Comparison of ENCODE assay signal across 16 mouse cellular contexts in the genomic region with DNA sequence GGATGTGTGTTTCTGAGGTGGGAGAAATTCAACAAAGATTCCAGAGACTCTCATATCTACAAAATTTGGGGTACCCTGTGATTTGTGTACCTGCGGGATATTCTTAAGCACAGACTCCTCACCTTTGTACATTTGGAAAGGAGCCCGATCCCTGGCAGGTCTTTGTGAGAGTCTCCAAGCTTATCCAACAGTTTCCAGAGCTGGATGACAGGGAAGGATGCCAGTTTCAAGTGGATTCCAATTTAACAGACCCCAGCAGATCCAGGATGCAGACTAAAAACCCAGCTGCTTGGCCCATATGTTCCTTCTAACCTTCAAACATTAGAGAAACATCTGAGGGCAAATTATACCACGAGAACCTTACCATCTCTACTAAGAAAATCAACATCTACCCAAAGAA.
"Had no signal": no experiment of that assay in that cellular context is flagged by ENCODE, and none has a peak within 500 bp of the region (broad histone marks: within the 10 kb centered on the region; RNA-seq: fewer than 3 reads in every experiment).

No protein-coding gene starts in this region.

- DNase-seq: kidney, postnatal 25 days; layer of hippocampus, adult 9-11 months; liver, postnatal 0 days; lung, embryonic 14.5 days; thymus, adult 18-20 months; thymus, postnatal 36 days had no signal

- H3K4me2 ChIP-seq: limb, embryonic 12.5 days; limb, embryonic 15.5 days; liver, embryonic 11.5 days; lung, embryonic 14.5 days; midbrain, embryonic 12.5 days; midbrain, embryonic 15.5 days had no signal

- H3K27me3 ChIP-seq: limb, embryonic 12.5 days; limb, embryonic 15.5 days; midbrain, embryonic 12.5 days; midbrain, embryonic 15.5 days had no signal

- H3K27ac ChIP-seq: kidney, postnatal 0 days; layer of hippocampus, adult 2 months; limb, embryonic 12.5 days; limb, embryonic 15.5 days; liver, embryonic 14.5 days; macrophage; midbrain, embryonic 12.5 days; midbrain, embryonic 15.5 days had no signal

- H3K36me3 ChIP-seq: limb, embryonic 12.5 days; limb, embryonic 15.5 days; midbrain, embryonic 12.5 days; midbrain, embryonic 15.5 days had no signal

- H3K9ac ChIP-seq: limb, embryonic 12.5 days; limb, embryonic 15.5 days; liver, embryonic 14.5 days; liver, postnatal 0 days; lung, embryonic 14.5 days; midbrain, embryonic 12.5 days; midbrain, embryonic 15.5 days had no signal

- H3K9me3 ChIP-seq: limb, embryonic 12.5 days; limb, embryonic 15.5 days; midbrain, embryonic 12.5 days; midbrain, embryonic 15.5 days had no signal

- H3K4me3 ChIP-seq: layer of hippocampus, adult 2 months; limb, embryonic 12.5 days; limb, embryonic 15.5 days; midbrain, embryonic 12.5 days; midbrain, embryonic 15.5 days had no signal

- ATAC-seq: liver, postnatal 0 days; lung, postnatal 0 days; midbrain, embryonic 15.5 days had no signal

- H3K4me1 ChIP-seq: limb, embryonic 12.5 days; limb, embryonic 15.5 days; midbrain, embryonic 12.5 days; midbrain, embryonic 15.5 days had no signal
